Comparison of ENCODE assay signal across 8 mouse cellular contexts in the genomic region with DNA sequence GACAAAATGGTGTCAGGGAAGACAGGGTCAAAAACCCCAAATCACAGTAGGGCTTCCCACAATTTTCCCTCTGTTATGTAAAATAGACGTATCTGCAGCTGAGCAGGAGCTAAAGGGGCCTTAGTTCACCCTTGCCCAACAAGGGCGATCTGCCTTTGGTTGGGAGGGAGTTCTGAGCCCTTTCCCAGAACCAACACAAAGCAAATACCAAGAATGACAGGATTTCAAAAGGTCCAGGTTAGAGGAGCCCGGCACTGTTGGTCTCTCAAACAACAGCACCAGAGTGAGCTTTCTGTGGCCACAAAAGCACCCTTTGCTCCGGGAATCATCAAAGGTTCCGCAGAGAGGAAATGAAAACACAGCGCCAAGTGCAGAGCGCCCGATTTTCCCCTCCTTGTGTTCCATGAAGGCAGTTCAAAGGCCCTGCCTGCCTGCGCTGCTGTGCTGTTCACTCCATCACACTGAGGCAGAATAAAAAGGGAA. TPM values are rescaled to one million over a fixed set of nuclear protein-coding genes. Genes with fewer than 3 reads are reported as not detected.
DNase-seq lines count a peak whose midpoint lies in the region; ATAC-seq lines count a peak whose summit lies in the region.

No protein-coding gene starts in this region.

- H3K9ac ChIP-seq in forebrain, embryonic 14.5 days (ENCODE audit: low read length) = no peak overlapping the region
- no peak overlapping the region for H3K9ac ChIP-seq in liver, embryonic 15.5 days

- H3K36me3 ChIP-seq in forebrain, embryonic 14.5 days (ENCODE audit: control insufficient read depth, insufficient read depth, low read length) = no peaks in the 10 kb centered on the region
- peaks cover 69% of the 10 kb centered on the region for H3K36me3 ChIP-seq in liver, embryonic 15.5 days (replicated peaks)

- ATAC-seq in forebrain, embryonic 14.5 days = peak; percentile 76
- peak; percentile 42; the same call in 1 of the 2 replicates for ATAC-seq in liver, embryonic 15.5 days (ENCODE audit: insufficient read depth)
- no peak for ATAC-seq in CD4-positive, CD25-positive, alpha-beta regulatory T cell, adult 4 months

- peak overlapping the region; percentile 59 for H3K27ac ChIP-seq in forebrain, embryonic 14.5 days (ENCODE audit: low read depth, low read length)
- peak overlapping the region; percentile 35 for H3K27ac ChIP-seq in liver, embryonic 15.5 days (replicated peaks)

- no peak overlapping the region for H3K4me3 ChIP-seq in forebrain, embryonic 14.5 days (ENCODE audit: low read depth, low read length)
- H3K4me3 ChIP-seq in liver, embryonic 15.5 days (replicated peaks) = no peak overlapping the region

- no peak overlapping the region for H3K4me2 ChIP-seq in forebrain, embryonic 14.5 days (ENCODE audit: low read length)
- no peak overlapping the region for H3K4me2 ChIP-seq in liver, embryonic 15.5 days

- peaks cover 22% of the 10 kb centered on the region for H3K4me1 ChIP-seq in forebrain, embryonic 14.5 days (ENCODE audit: control insufficient read depth, insufficient read depth, low read length)
- peaks cover 44% of the 10 kb centered on the region for H3K4me1 ChIP-seq in liver, embryonic 15.5 days (replicated peaks)

- WGBS in forebrain, embryonic 14.5 days = 3% methylated on average over 9 of the region's 9 CpGs
- 69% methylated on average over 9 of the region's 9 CpGs for WGBS in liver, embryonic 15.5 days (ENCODE audit: insufficient replicate concordance)

- no peaks in the 10 kb centered on the region for H3K27me3 ChIP-seq in forebrain, embryonic 14.5 days (replicated peaks; ENCODE audit: control insufficient read depth, insufficient read depth, low read length)
- no peaks in the 10 kb centered on the region for H3K27me3 ChIP-seq in liver, embryonic 15.5 days

- no peaks in the 10 kb centered on the region for H3K9me3 ChIP-seq in forebrain, embryonic 14.5 days (replicated peaks; ENCODE audit: control insufficient read depth, low read length)
- H3K9me3 ChIP-seq in liver, embryonic 15.5 days (replicated peaks) = no peaks in the 10 kb centered on the region

- DNase-seq in right cerebral cortex, postnatal 10 days (ENCODE audit: low spot score in 2 of 2) = peak; percentile 52 to 59
- no peak for DNase-seq in right cerebral cortex, postnatal 14 days
- DNase-seq in forebrain, embryonic 14.5 days (ENCODE audit: low spot score) = peak; percentile 82
- peak; percentile 70 for DNase-seq in yolk sac, embryonic 10.5 days (ENCODE audit: low spot score)
- no peak for DNase-seq in thymus, postnatal 14 days
- no peak for DNase-seq in cerebellum, adult 9-11 months

RNA-seq across cellular contexts. Expression of a gene that starts 57.3 kb away (rescaled TPM):
- 14.0 and 14.2 TPM in 2 replicates for polyA plus RNA-seq in forebrain, embryonic 14.5 days (2014; fragmentation: Nextera tagmentation; extraction: Ambion mirVana)
- 7.4 and 9.1 TPM in 2 replicates for polyA plus RNA-seq in liver, embryonic 15.5 days (2015; fragmentation: Nextera tagmentation; extraction: Ambion mirVana)
- polyA plus RNA-seq in CD4-positive, CD25-positive, alpha-beta regulatory T cell, adult 4 months (2017; shearing (Covaris generic)) = under 1 TPM; 0.32 to 0.46 TPM

Comparison
In these comparisons a context has a peak if more than half of its experiments do, and no peak if none do; other contexts are left out.
1. DNase-seq: peak in right cerebral cortex, postnatal 10 days (2 of 2), forebrain, embryonic 14.5 days (single experiment) and yolk sac, embryonic 10.5 days (single experiment); none in right cerebral cortex, postnatal 14 days (single experiment), thymus, postnatal 14 days (single experiment) and cerebellum, adult 9-11 months (single experiment).